Mouse (Mus musculus) spleen, adult 2 months (tissue): ENCODE data around the gene Kcna10.

Experiments used
- CTCF ChIP-seq: fragments of 200-500 bp; IDR thresholded peaks from 2 replicates; pipeline ENCODE4 v1.5.1; 2011; ENCODE audit warnings: mild to moderate bottlenecking, inconsistent platforms; ENCODE audit not compliant: insufficient read depth, insufficient read length, insufficient replicate concordance; ENCODE audit errors: extremely low read depth
- POLR2A ChIP-seq: fragments of 200-500 bp; IDR thresholded peaks from 2 replicates; pipeline ENCODE4 v1.6.1; 2011; ENCODE audit warnings: low read depth, low read length, inconsistent platforms

DNA sequence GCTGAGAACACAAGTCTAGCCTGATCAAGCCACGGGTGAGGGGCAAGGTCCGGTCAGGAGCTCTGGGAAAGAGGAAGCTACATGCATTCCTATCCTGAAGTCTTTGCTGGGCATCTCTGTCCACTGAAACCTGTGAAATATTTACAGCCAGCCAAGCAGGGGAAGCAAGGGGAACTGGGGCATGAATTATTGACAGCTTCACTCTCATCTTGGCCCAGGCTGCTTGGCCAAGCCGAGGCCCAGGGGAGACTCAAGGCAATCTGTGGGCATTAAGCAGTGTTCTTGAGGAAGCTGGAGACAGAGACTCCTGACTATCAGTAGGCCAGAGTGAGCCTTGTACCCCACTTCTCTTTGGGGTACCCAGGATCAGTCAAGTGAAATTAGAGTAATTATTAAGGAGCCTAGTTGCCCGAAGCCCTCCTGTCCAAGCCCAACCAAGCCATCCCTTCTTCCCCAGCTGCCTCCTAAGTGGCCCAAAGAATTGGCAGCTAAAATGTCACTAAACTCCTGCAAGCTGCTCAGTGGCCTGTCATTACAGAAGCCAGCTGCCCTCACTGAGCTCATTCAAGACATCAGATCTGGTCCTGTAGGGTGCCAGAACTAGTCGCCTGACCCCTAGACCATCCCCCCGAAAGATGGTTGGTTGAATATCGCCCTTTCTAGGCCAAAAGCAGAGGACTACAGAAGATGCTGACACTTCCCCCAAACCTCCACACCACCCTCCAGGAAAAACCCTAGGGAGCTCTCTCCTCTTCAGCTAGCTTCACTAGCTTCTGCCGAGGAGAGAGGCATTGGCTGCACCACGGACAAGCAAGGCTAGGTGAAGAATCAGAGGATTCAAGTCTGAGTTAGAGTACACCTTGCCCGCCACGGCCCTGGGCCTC lies 28.8 kb upstream of the Kcna10 start:
- TF ChIP-seq CTCF (no peak), POLR2A (no peak)
